Mouse (Mus musculus) megakaryocyte-erythroid progenitor cell, adult 5-6 weeks (primary cell): Measurements from ENCODE around the gene Cldn7. TPM values are rescaled to one million over a fixed set of nuclear protein-coding genes. Genes with fewer than 3 reads are reported as not detected.

Source experiments
- ATAC-seq: replicated peaks from 2 replicates; pipeline ENCODE4 v1.8.0; 2016; ENCODE audit warnings: mild to moderate bottlenecking, inconsistent platforms; ENCODE audit not compliant: severe bottlenecking, poor library complexity, low FRiP score, low TSS enrichment
- total RNA-seq, 2 experiments: library from RNA; stranded (forward) in 1 of 2; stranded (reverse) in 1 of 2; fragments of 200-1000, 215-1000 nt in 1 of 2; fragments of >200 nt in 1 of 2; fragmentation: Nextera tagmentation in 1 of 2; gene quantifications; 2 replicates each; pipeline ENCODE4 v1.2.3; 2014 to 2017

Gene Cldn7
- total RNA-seq, 2 experiments from 2014 or later = not detected

- no peak for ATAC-seq
These were observed 32.8 kb upstream of the Cldn7 start for GRCm38 (mm10) chr11:69931769-69932168.

- no peak for ATAC-seq
These were observed 32.3 kb upstream of the Cldn7 start for GRCm38 (mm10) chr11:69932254-69932653.

GRCm38 (mm10) chr11:69933066-69933465 lies 31.5 kb upstream of the Cldn7 start:
- ATAC-seq = no peak

- ATAC-seq = peak; percentile 74
These were observed 30.4 kb upstream of the Cldn7 start for GRCm38 (mm10) chr11:69934169-69934568.

GRCm38 (mm10) chr11:69934681-69935080 lies 29.9 kb upstream of the Cldn7 start:
- ATAC-seq = no peak

- peak; percentile 49 for ATAC-seq
These were observed 29.3 kb upstream of the Cldn7 start, which contains the start of gene Ybx2 for GRCm38 (mm10) chr11:69935137-69935879. TSS of gene Ybx2 (plus strand) at chr11:69935796.

- ATAC-seq = no peak
These were observed 28.4 kb upstream of the Cldn7 start for GRCm38 (mm10) chr11:69936156-69936555.

GRCm38 (mm10) chr11:69936714-69937347 lies 27.7 kb upstream of the Cldn7 start:
- ATAC-seq = no peak

GRCm38 (mm10) chr11:69937385-69937784 lies 27.2 kb upstream of the Cldn7 start:
- no peak for ATAC-seq

GRCm38 (mm10) chr11:69937834-69938233 lies 26.7 kb upstream of the Cldn7 start:
- ATAC-seq = no peak

- no peak for ATAC-seq
These were observed 26.1 kb upstream of the Cldn7 start for GRCm38 (mm10) chr11:69938401-69938979.

- ATAC-seq = no peak
These were observed 25.4 kb upstream of the Cldn7 start for GRCm38 (mm10) chr11:69939181-69939580.

GRCm38 (mm10) chr11:69939731-69940130 lies 24.8 kb upstream of the Cldn7 start:
- ATAC-seq = no peak

- no peak for ATAC-seq
These were observed 23.6 kb upstream of the Cldn7 start for GRCm38 (mm10) chr11:69940962-69941361.

- no peak for ATAC-seq
These were observed 19.4 kb upstream of the Cldn7 start for GRCm38 (mm10) chr11:69945216-69945615.

- peak; percentile 43 for ATAC-seq
These were observed 18.3 kb upstream of the Cldn7 start for GRCm38 (mm10) chr11:69945997-69946891.

- ATAC-seq = no peak
These were observed 17.1 kb upstream of the Cldn7 start for GRCm38 (mm10) chr11:69947337-69948065.

- ATAC-seq = peak; percentile 81
These were observed 16.4 kb upstream of the Cldn7 start, which contains the start of gene Slc2a4 for GRCm38 (mm10) chr11:69948066-69948762. TSS of gene Slc2a4 (minus strand) at chr11:69948188.
